Mouse (Mus musculus) right cerebral cortex, postnatal 36 days (tissue): ENCODE measurements around the gene Rbm45.

Experiments used
- DNase-seq, 2 experiments: peaks; one replicate each; pipeline ENCODE4 v3.0.0; 2022; ENCODE audit warnings: low spot score in 2 of 2, mixed read lengths in 1 of 2

Rbm45 gene

GRCm38 (mm10) chr2:76369821-76370655, at the start of gene Rbm45:
TSS of gene Rbm45 (plus strand) at chr2:76369984.
- peak; percentile 70 to 75 for DNase-seq

DNA sequence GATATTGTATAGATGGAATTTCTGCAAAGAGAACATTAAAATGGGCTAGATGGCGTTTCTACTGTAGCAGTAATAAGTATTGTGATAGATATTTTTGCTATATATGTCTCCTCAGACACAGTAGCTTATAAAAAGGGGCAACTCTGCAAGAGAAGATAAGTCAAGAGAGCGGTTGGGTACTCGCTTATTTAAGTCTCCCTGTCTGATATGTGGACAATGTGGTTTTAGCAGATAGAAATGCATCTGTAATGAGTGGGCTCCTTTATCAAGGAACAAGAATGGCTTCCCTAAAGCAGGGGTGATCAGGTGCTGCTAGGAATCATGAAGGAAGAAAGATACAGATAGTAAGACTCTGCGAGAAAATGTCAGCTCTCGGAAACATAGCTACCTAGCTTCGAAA, 49.4 kb upstream of the Rbm45 start:
- no peak for DNase-seq

DNA sequence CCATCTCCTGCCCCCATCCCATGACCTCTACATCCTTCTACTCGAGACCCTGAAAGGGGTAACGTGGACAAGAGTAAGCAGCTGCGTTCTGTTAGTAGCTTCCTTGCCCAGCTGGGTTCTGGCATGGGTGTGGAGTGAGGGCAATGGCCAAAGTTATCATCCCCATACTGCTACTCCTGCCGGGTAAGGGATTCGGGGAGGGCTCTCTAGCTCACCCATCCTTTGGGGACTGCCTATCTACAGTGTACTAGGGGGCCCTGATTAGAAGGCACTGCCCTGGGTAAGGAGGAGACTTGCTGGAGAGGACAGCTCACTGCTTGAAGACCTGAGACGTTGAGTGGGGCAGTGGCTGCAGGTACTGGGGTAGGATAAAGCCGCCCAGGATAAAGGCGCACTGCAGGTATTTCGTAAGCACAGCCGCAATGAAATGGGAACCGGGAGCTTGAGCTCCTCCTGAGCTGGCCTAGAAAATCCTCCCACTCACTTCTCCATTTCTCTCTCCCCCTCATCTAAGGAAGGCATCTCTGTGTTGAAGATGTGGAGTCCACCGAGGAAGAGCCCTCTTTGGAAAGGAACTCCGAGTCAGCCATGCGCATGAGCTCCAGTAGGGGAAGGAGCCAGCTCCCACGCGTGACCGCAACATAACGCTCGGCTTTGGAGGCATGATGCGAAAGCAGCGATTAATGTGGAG, 46.5 kb upstream of the Rbm45 start:
- peak in 1 of 2 experiments; percentile 19 for DNase-seq

GRCm38 (mm10) chr2:76324463-76324862, 45.3 kb upstream of the Rbm45 start:
- DNase-seq: no peak

DNA sequence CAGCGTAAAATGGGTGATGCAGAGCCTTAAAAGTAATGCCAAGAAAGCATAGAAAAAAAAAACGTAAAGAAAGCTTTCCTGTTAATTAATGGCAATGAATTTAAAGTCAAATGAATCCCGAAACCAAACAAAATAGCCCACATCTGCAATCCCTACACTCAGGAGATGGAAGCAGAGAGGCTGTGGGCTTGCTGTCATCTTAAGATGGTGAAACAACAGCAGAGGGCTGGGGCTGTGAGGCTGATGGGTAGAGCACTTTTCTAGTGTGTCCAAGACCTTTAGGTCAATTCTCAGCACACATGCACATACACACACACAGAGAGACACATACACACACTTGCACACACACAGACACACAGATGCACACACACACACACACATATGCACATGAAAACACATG, 43.6 kb upstream of the Rbm45 start:
- no peak for DNase-seq

- no peak for DNase-seq
Measured at GRCm38 (mm10) chr2:76330081-76330480, 39.7 kb upstream of the Rbm45 start.

DNA sequence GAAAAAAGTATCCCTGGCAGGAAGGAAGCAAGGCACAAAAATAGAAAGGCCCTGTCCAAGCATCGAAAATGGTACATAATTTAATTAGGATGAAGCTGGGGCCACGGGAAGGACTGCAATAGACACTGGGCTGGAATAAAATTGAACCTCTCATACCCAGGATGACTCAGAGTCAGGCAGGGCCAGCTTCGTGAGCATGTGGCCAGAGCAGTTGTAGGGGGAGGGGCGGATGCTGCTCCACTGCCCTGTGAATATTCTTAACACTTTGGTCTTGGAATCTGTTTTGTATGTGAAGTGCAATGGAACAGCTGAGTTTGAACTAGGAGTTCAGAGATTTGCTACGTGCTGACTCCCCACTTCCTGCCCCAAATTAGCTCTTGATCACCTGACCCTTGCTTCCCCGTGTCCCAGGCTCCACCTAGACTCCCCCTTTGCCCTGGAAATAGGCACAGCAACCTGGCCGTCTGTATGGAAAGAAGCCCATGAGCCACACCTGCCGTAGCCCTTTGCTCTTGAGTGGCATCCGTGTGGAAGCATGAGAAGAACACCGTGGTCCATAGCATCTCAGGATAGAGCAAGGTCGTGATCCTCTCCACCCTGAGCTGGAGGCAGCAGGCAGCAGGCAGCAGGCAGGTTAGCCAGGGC, 37.5 kb upstream of the Rbm45 start:
- no peak for DNase-seq

- DNase-seq: no peak
Measured at GRCm38 (mm10) chr2:76334596-76334995, 35.2 kb upstream of the Rbm45 start.

- DNase-seq: no peak
Measured at GRCm38 (mm10) chr2:76338215-76339156, 31.3 kb upstream of the Rbm45 start, which contains the start of gene Pde11a. TSS of gene Pde11a (minus strand) at chr2:76338774.

- DNase-seq: no peak
Measured at GRCm38 (mm10) chr2:76342146-76342545, 27.6 kb upstream of the Rbm45 start.

- no peak for DNase-seq
Measured at GRCm38 (mm10) chr2:76347839-76348238, 21.9 kb upstream of the Rbm45 start.

DNA sequence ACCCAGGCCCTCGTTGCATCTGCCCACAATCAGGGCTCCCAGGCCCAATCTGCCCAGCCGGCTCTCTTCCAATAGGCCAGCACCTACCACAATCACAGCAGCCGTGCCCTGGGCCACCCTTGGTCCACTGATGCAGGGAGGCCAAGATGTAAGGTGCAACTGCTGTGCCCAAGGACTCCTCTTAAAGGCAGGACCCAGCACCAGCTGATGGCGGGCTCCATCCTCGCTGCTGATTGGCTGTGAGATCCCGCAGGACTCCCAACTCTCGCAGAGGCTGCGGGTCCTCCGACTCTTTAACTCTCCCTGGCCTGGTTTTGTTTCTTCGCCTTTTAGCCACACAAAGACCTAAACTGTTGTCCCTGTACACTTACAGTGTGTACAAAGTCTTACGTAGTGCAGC, 9.6 kb upstream of the Rbm45 start, which contains the start of gene Cyct:
Gene Cyct (minus strand): TSS at position 225 of the 400 bp plus-strand sequence.
- no peak for DNase-seq

GRCm38 (mm10) chr2:76362111-76362510, 7.7 kb upstream of the Rbm45 start:
- DNase-seq: no peak

DNA sequence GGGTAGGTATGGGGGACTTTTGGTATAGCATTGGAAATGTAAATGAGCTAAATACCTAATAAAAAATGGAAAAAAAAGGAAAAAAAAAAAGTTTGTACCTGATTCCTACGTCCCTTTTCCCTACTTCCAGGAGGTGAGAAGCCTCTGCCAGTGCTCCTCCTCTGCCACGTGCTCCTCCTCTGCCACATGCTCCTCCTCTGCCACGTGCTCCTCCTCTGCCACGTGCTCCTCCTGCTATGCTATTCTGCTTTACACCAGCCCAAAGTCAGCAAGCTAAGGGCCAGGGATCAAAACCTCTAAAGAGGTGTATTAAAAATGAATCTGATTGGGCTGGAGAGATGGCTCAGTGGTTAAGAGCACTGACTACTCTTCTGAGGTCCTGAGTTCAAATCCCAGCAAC, 4.0 kb upstream of the Rbm45 start:
- DNase-seq: no peak

DNA sequence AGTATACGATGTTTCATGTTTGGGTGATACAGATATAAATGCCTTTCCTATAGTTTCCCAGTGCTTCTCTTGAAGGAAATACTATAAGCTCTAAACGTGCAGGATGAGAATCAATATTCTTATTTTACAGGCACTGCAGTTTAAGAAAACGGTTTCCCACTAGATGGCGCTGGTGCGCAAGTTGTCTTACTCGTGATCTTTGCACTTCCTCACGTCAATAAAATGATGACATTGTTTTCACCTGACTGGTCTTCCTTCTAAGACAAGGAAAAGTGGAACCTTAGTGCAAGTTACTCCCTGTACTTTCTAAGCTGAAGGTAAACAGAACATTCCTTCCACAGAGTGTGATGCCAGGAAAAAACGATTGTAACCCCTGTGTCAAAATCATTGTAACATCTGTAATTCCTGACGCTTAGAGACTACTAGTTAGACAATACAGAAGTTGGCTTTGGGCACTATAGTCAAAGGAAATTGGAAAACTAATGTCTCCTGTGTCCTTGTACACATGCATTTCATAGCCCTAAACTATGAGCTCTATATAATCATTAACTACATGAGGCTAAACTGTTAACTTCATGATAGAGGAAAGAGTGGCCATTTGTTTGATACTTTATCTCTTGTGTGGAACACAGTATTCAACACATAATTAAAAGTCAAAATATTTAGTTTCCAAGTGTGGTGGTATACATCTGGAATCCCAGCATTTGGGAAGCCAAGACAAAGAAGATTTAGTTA, 2.4 kb upstream of the Rbm45 start:
- peak; percentile 29 to 54 for DNase-seq

GRCm38 (mm10) chr2:76368861-76369660, 723 bp upstream of the Rbm45 start:
- no peak for DNase-seq

GRCm38 (mm10) chr2:76370656-76370922, 805 bp downstream of the Rbm45 start:
- no peak for DNase-seq

DNA sequence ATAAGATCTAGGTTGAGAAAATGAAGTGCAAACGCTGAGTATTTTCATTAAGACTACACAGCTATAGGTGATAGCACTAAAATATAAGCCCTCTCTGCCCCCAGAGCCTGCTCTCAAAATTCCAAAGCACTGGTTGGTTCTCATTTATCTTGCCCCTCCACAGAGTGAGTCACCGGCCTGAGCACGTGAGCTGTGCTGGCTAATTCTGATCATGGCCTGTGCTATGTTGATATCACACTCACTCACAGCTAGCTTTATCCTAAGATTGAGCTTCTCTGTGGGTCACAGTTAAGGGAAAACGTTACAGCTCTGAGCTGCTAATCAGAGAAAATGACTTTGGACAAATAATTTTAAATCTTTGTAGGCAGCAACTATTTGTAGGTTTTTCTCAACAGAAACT, 2.5 kb downstream of the Rbm45 start:
- no peak for DNase-seq

DNA sequence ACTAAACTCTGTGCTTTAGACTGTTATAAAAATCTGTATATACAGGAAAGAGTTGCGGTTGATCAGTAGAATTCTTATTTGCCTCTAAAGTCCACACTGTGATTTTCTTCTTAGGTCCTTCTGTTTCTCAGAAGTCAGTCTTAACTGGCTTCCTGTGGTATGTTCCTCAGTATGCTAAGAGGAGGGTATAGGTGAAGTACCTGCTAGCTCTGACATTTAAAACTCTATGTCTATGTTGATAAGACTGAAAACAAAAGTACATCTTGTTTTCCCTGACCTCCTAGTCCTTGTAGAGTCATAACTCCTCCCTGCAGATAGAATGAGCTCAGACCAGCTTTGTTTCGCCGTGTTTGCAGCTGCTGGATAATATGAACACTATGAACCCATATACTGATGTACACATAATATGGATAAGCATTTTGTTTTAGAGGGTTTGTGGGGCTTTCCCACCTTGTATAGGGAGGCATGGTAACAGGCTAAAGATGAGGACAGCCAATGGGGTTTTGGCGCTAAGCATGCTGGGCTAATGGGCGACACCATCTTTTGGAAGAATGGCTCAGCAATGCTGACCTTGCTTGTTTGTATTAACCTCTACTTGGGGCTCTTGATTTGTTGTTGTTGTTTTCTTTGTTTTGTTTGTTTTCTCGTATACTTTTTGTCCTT, 4.9 kb downstream of the Rbm45 start:
- no peak for DNase-seq

DNA sequence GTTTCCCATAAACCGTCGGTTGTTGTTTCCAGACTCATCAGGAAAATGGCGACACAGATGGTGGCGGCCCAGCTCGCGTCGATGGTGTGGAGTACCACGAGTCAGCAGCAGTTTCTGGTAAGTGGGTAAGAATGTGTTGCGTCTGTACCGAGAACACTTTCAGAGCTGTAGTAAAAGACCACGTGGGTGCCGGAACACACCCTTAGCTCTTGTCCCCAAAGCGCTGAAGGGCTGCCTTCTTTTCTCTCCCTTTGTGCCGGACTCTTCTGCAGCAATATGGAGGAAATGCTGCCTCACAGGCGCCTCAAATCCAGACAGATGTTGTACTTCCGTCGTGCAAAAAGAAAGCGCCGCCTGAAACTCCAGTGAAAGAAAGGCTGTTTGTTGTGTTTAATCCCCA, 8.9 kb downstream of the Rbm45 start:
- no peak for DNase-seq
